Mouse (Mus musculus) small intestine, adult 2 months (tissue): Measurements from ENCODE around the gene Wdfy4.

Experiments used
- CTCF ChIP-seq: fragments of 200-500 bp; IDR thresholded peaks from 2 replicates; pipeline ENCODE4 v1.5.1; 2012; ENCODE audit warnings: low read depth, mild to moderate bottlenecking, control low read depth, inconsistent platforms, low read length, moderate library complexity, mixed read lengths; ENCODE audit not compliant: insufficient replicate concordance, insufficient read length; ENCODE audit errors: extremely low read depth
- POLR2A ChIP-seq: fragments of 200-500 bp; IDR thresholded peaks from 2 replicates; pipeline ENCODE4 v1.6.1; 2012; ENCODE audit warnings: low read depth, mild to moderate bottlenecking, control low read depth, inconsistent platforms, low read length, moderate library complexity

GRCm38 (mm10) chr14:33152941-33153340 is 32.4 kb downstream of the Wdfy4 start:
- TF ChIP-seq POLR2A = no peak
- TF ChIP-seq CTCF = no peak
